Mouse (Mus musculus) limb, embryonic 11.5 days (tissue): ENCODE results near the gene Slc2a13. TPM values are rescaled to one million over a fixed set of nuclear protein-coding genes. Genes with fewer than 3 reads are reported as not detected.

Experiments
- ATAC-seq: fragments of 200-750 bp; cut with Nextera tagmentation; 2 replicates; pipeline ENCODE4 v1.8.0; 2017; ENCODE audit warnings: low read depth; ENCODE audit not compliant: insufficient number of reproducible peaks, low FRiP score, low TSS enrichment
- DNase-seq: peaks from one replicate; pipeline ENCODE4 v3.0.0-alpha.2; 2015; ENCODE audit warnings: low spot score
- H3K27ac ChIP-seq: fragments of 300-500 bp; sonication (generic); replicated peaks from 2 replicates; pipeline ENCODE4 v1.5.1; 2014; ENCODE audit warnings: low read depth, mild to moderate bottlenecking, low read length
- H3K27me3 ChIP-seq: fragments of 300-500 bp; sonication (generic); 2 replicates; pipeline ENCODE4 v1.6.1; 2014; ENCODE audit warnings: mild to moderate bottlenecking, low read length, mixed read lengths; ENCODE audit not compliant: control insufficient read depth, insufficient read depth
- H3K36me3 ChIP-seq: fragments of 300-500 bp; sonication (generic); 2 replicates; pipeline ENCODE4 v1.6.1; 2014; ENCODE audit warnings: mild to moderate bottlenecking, low read length, moderate library complexity, mixed read lengths; ENCODE audit not compliant: control insufficient read depth, insufficient read depth
- H3K4me1 ChIP-seq: fragments of 300-500 bp; sonication (generic); 2 replicates; pipeline ENCODE4 v1.6.1; 2014; ENCODE audit warnings: low read length, mixed read lengths; ENCODE audit not compliant: control insufficient read depth, insufficient read depth
- H3K4me2 ChIP-seq: fragments of 300-500 bp; sonication (generic); 2 replicates; pipeline ENCODE4 v1.6.1; 2014; ENCODE audit warnings: low read depth, mild to moderate bottlenecking, moderate library complexity; ENCODE audit not compliant: severe bottlenecking
- H3K4me3 ChIP-seq: fragments of 300-500 bp; sonication (generic); 2 replicates; pipeline ENCODE4 v1.5.1; 2014; ENCODE audit warnings: low read depth, low read length
- H3K9ac ChIP-seq: fragments of 300-500 bp; sonication (generic); 2 replicates; pipeline ENCODE4 v1.6.1; 2014; ENCODE audit warnings: mild to moderate bottlenecking, low read length
- H3K9me3 ChIP-seq: fragments of 300-500 bp; sonication (generic); 2 replicates; pipeline ENCODE4 v1.6.1; 2016; ENCODE audit warnings: low read length; ENCODE audit not compliant: control insufficient read depth
- WGBS: fragments of 180-500 bp; shearing (Covaris S2); extraction: QIAGEN DNeasy Blood & Tissue Kit; methylation state at CpG from one replicate; pipeline ENCODE4 v1.1.7; 2014; 5-methylcytosine and 5-hydroxymethylcytosine counted together
- polyA plus RNA-seq: library from polyadenylated mRNA; unstranded; fragments of >200 nt; fragmentation: Nextera tagmentation; extraction: Ambion mirVana; gene quantifications from 2 replicates; pipeline ENCODE4 v1.2.1, GENCODE M21; 2014

Slc2a13 gene
- polyA plus RNA-seq, 1 experiment from 2014 or later, result 0.95 TPM

- WGBS, result 69% methylated on average over 1 of the region's 1 CpGs
- H3K4me2 ChIP-seq, result no peak overlapping the region
- H3K4me3 ChIP-seq, result no peak overlapping the region
- H3K27ac ChIP-seq, result no peak overlapping the region
- H3K27me3 ChIP-seq, result no peaks in the 10 kb centered on the region
- no peak for ATAC-seq
- H3K9ac ChIP-seq, result no peak overlapping the region
- no peaks in the 10 kb centered on the region for H3K36me3 ChIP-seq
- DNase-seq, result no peak
- H3K9me3 ChIP-seq, result no peaks in the 10 kb centered on the region
- no peaks in the 10 kb centered on the region for H3K4me1 ChIP-seq
These were observed 309.1 kb downstream of the Slc2a13 start for GRCm38 (mm10) chr15:91263926-91264325.

- Histone ChIP-seq H3K27me3 (no peaks in the 10 kb centered on the region), H3K36me3 (no peaks in the 10 kb centered on the region), H3K4me2 (no peak overlapping the region), H3K27ac (no peak overlapping the region), H3K4me1 (no peaks in the 10 kb centered on the region), H3K4me3 (no peak overlapping the region), H3K9ac (no peak overlapping the region), H3K9me3 (no peaks in the 10 kb centered on the region)
- ATAC-seq (no peak), DNase-seq (no peak)
- 78% methylated on average over 5 of the region's 5 CpGs for WGBS
These were observed 312.5 kb downstream of the Slc2a13 start for GRCm38 (mm10) chr15:91260578-91260977.

DNA sequence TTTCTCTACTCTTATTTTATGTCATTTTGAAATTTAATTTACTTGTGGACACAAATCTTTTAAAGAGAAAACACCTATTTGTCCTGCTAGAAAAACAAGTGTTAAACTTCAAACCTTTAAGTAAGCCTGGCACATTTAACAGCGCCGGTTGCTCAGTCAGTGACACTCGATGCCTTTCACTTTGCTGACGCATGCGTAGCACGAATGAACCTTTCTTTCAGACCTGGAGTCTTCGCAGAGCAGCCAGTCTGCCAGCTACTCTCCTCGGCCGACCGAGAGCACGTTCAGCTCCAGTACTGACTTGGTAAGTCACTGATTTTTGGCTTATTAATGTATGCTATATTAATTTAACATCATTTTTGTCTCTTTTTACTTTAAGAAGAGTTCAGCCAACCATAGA, 315.9 kb downstream of the Slc2a13 start:
- DNase-seq, result no peak
- 70% methylated on average over 11 of the region's 11 CpGs for WGBS
- Histone ChIP-seq H3K4me2 (no peak overlapping the region), H3K27me3 (no peaks in the 10 kb centered on the region), H3K9ac (no peak overlapping the region), H3K36me3 (no peaks in the 10 kb centered on the region), H3K4me3 (no peak overlapping the region), H3K9me3 (no peaks in the 10 kb centered on the region), H3K27ac (no peak overlapping the region), H3K4me1 (no peaks in the 10 kb centered on the region)
- no peak for ATAC-seq

DNA sequence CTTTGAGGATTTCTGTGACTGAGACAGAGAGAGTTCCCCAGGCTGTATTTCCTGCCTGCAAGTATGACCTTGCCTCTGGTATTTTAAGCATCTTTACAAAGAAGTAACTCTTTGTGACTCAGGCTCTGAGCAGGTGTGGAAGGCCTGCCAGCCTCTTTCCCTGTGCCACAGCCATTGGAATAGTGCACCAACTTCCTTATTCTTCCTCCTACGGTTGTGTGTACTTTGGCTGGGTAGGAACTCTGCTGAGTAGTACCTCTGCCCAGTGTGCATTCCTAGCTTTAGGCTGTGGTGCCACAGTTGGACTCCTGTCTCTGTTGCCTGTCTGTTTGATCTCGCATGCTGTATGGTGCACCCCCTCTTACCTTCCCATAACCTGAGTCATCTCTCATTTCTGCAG, 317.8 kb downstream of the Slc2a13 start:
- no peak overlapping the region for H3K9ac ChIP-seq
- ATAC-seq, result no peak
- no peaks in the 10 kb centered on the region for H3K27me3 ChIP-seq
- no peaks in the 10 kb centered on the region for H3K9me3 ChIP-seq
- no peaks in the 10 kb centered on the region for H3K36me3 ChIP-seq
- H3K27ac ChIP-seq, result no peak overlapping the region
- no peak overlapping the region for H3K4me3 ChIP-seq
- no peak for DNase-seq
- 93% methylated on average over 2 of the region's 2 CpGs for WGBS
- H3K4me1 ChIP-seq, result no peaks in the 10 kb centered on the region
- H3K4me2 ChIP-seq, result no peak overlapping the region

DNA sequence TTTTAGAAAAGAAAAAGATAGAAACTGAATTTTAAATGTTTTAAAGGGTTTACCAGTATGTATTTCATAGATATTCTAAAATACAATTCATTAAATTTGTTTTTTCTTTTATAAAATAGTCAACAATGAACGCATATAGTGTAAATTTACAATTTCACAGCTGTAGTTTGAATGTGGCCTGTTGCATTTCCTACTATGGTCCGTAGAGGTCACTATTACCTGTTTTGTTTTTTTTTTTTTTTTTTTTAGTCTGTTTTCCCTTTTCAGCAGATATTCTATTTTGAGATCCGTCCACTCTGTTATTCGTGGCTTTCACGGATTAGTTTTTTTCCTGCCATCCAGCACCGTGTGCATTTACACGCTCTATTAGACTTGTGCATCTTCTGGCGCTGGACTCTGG, 320.1 kb downstream of the Slc2a13 start:
- Histone ChIP-seq H3K27ac (no peak overlapping the region), H3K9ac (no peak overlapping the region), H3K27me3 (no peaks in the 10 kb centered on the region), H3K4me1 (no peaks in the 10 kb centered on the region), H3K4me2 (no peak overlapping the region), H3K4me3 (no peak overlapping the region), H3K9me3 (no peaks in the 10 kb centered on the region), H3K36me3 (no peaks in the 10 kb centered on the region)
- DNase-seq (no peak), ATAC-seq (no peak)
- WGBS, result 63% methylated on average over 8 of the region's 8 CpGs

GRCm38 (mm10) chr15:91251544-91252408, 321.3 kb downstream of the Slc2a13 start:
- WGBS, result 61% methylated on average over 9 of the region's 9 CpGs
- Histone ChIP-seq H3K27ac (no peak overlapping the region), H3K9me3 (no peaks in the 10 kb centered on the region), H3K4me1 (no peaks in the 10 kb centered on the region), H3K9ac (no peak overlapping the region), H3K4me3 (no peak overlapping the region), H3K4me2 (no peak overlapping the region), H3K27me3 (no peaks in the 10 kb centered on the region), H3K36me3 (no peaks in the 10 kb centered on the region)
- DNase-seq (no peak), ATAC-seq (no peak)

GRCm38 (mm10) chr15:91250815-91251214, 322.2 kb downstream of the Slc2a13 start:
- no peak overlapping the region for H3K4me3 ChIP-seq
- no peaks in the 10 kb centered on the region for H3K9me3 ChIP-seq
- ATAC-seq, result no peak
- H3K9ac ChIP-seq, result no peak overlapping the region
- H3K36me3 ChIP-seq, result no peaks in the 10 kb centered on the region
- 80% methylated on average over 6 of the region's 6 CpGs for WGBS
- H3K4me2 ChIP-seq, result no peak overlapping the region
- no peak overlapping the region for H3K27ac ChIP-seq
- H3K27me3 ChIP-seq, result no peaks in the 10 kb centered on the region
- H3K4me1 ChIP-seq, result no peaks in the 10 kb centered on the region
- DNase-seq, result no peak

- Histone ChIP-seq H3K36me3 (no peaks in the 10 kb centered on the region), H3K4me1 (no peaks in the 10 kb centered on the region), H3K9ac (no peak overlapping the region), H3K4me2 (no peak overlapping the region), H3K4me3 (no peak overlapping the region), H3K27ac (no peak overlapping the region), H3K27me3 (no peaks in the 10 kb centered on the region), H3K9me3 (no peaks in the 10 kb centered on the region)
- WGBS, result 89% methylated on average over 3 of the region's 3 CpGs
- DNase-seq (no peak), ATAC-seq (no peak)
These were observed 332.3 kb downstream of the Slc2a13 start for GRCm38 (mm10) chr15:91240683-91241335.
